Mouse (Mus musculus) embryonic fibroblast, embryonic 13.5 days (primary cell): ENCODE results near the gene Mink1.

Experiments
- CTCF ChIP-seq: IDR thresholded peaks from 2 replicates; pipeline ENCODE4 v1.5.1; 2011; ENCODE audit warnings: mild to moderate bottlenecking, control low read depth, low read length, moderate library complexity, borderline replicate concordance; ENCODE audit not compliant: insufficient read depth
- POLR2A ChIP-seq: IDR thresholded peaks from 2 replicates; pipeline ENCODE4 v1.6.1; 2011; ENCODE audit warnings: low read depth, mild to moderate bottlenecking, control low read depth, low read length, moderate library complexity

GRCm38 (mm10) chr11:70591733-70592132 lies 29.1 kb downstream of the Mink1 start:
- TF ChIP-seq CTCF (no peak), POLR2A (no peak)
